Mouse (Mus musculus) heart, adult 2 months (tissue): ENCODE results near the gene Pgr.

Source experiments
- CTCF ChIP-seq: fragments of 200-600 bp; IDR thresholded peaks from 2 replicates; pipeline ENCODE4 v1.8.1; 2022; ENCODE audit warnings: antibody characterized with exemption, mild to moderate bottlenecking, moderate library complexity
- POLR2A ChIP-seq: fragments of 200-500 bp; IDR thresholded peaks from 2 replicates; pipeline ENCODE4 v1.6.1; 2011; ENCODE audit warnings: mild to moderate bottlenecking, low read depth, low read length, control low read depth; ENCODE audit not compliant: insufficient read depth

- no peak for TF ChIP-seq CTCF
- no peak for TF ChIP-seq POLR2A
These were observed 775 bp downstream of the Pgr start for GRCm38 (mm10) chr9:8900203-8901012.
